Mouse (Mus musculus): ENCODE measurements around the gene Cldn10.

- TF ChIP-seq EP300 (IDR thresholded peaks at IDR 0.05) (no peak), CTCF (IDR thresholded peaks at IDR 0.05) (no peak)
Measured at GRCm38 (mm10) chr14:118922251-118922650, 134.5 kb downstream of the Cldn10 start.

All from lung, postnatal 0 days (tissue).